Mouse (Mus musculus) intestine, embryonic 14.5 days (tissue): ENCODE results near the gene Sp4. TPM values are rescaled to one million over a fixed set of nuclear protein-coding genes. Genes with fewer than 3 reads are reported as not detected.

Experiments used
- ATAC-seq: fragments of 200-750 bp; cut with Nextera tagmentation; replicated peaks from 2 replicates; pipeline ENCODE4 v1.8.0; 2017; ENCODE audit warnings: low read depth, moderate number of reproducible peaks, moderate TSS enrichment, moderate library complexity; ENCODE audit not compliant: low FRiP score, low TSS enrichment
- DNase-seq: peaks from one replicate; pipeline ENCODE4 v3.0.0-alpha.2; 2018; ENCODE audit warnings: low spot score
- H3K27ac ChIP-seq: fragments of 300-500 bp; sonication (generic); 2 replicates; pipeline ENCODE4 v1.5.1; 2014; ENCODE audit warnings: low read depth, mild to moderate bottlenecking, control low read depth
- H3K27me3 ChIP-seq: fragments of 300-500 bp; sonication (generic); replicated peaks from 2 replicates; pipeline ENCODE4 v1.6.1; 2014; ENCODE audit warnings: low read length, control low read depth; ENCODE audit not compliant: control insufficient read depth, insufficient read depth
- H3K36me3 ChIP-seq: fragments of 300-500 bp; sonication (generic); 2 replicates; pipeline ENCODE4 v1.6.1; 2014; ENCODE audit warnings: low read length, control low read depth; ENCODE audit not compliant: control insufficient read depth, insufficient read depth
- H3K4me1 ChIP-seq: fragments of 300-500 bp; sonication (generic); replicated peaks from 2 replicates; pipeline ENCODE4 v1.6.1; 2014; ENCODE audit warnings: low read length, control low read depth, mixed read lengths; ENCODE audit not compliant: control insufficient read depth, insufficient read depth
- H3K4me2 ChIP-seq: fragments of 300-500 bp; sonication (generic); 2 replicates; pipeline ENCODE4 v1.6.1; 2014; ENCODE audit warnings: low read length
- H3K4me3 ChIP-seq: fragments of 300-500 bp; sonication (generic); 2 replicates; pipeline ENCODE4 v1.5.1; 2014; ENCODE audit warnings: low read depth, low read length, control low read depth, mixed read lengths
- H3K9ac ChIP-seq: fragments of 300-500 bp; sonication (generic); 2 replicates; pipeline ENCODE4 v1.6.1; 2014; ENCODE audit warnings: mild to moderate bottlenecking, low read length
- H3K9me3 ChIP-seq: fragments of 300-500 bp; sonication (generic); 2 replicates; pipeline ENCODE4 v1.6.1; 2016; ENCODE audit warnings: low read length, control low read depth; ENCODE audit not compliant: control insufficient read depth
- WGBS: fragments of 180-500 bp; shearing (Covaris S2); extraction: QIAGEN DNeasy Blood & Tissue Kit; methylation state at CpG from one replicate; pipeline ENCODE4 v1.1.7; 2014; 5-methylcytosine and 5-hydroxymethylcytosine counted together
- polyA plus RNA-seq: library from polyadenylated mRNA; unstranded; fragments of >200 nt; fragmentation: Nextera tagmentation; extraction: Ambion mirVana; gene quantifications from 2 replicates; pipeline ENCODE4 v1.2.1, GENCODE M21; 2014

The Sp4 gene
- polyA plus RNA-seq, 1 experiment from 2014 or later: 7.8 TPM

GRCm38 (mm10) chr12:118296236-118296635, 5.0 kb downstream of the Sp4 start:
- Histone ChIP-seq H3K4me3 (no peak overlapping the region), H3K36me3 (peaks cover 4% of the 10 kb centered on the region; the same call in 1 of the 2 replicates), H3K9me3 (no peaks in the 10 kb centered on the region), H3K27ac (no peak overlapping the region), H3K27me3 (no peaks in the 10 kb centered on the region), H3K9ac (no peak overlapping the region), H3K4me1 (peaks cover 17% of the 10 kb centered on the region), H3K4me2 (no peak overlapping the region)
- 91% methylated on average over 2 of the region's 2 CpGs for WGBS
- no peak for ATAC-seq
- DNase-seq: no peak

DNA sequence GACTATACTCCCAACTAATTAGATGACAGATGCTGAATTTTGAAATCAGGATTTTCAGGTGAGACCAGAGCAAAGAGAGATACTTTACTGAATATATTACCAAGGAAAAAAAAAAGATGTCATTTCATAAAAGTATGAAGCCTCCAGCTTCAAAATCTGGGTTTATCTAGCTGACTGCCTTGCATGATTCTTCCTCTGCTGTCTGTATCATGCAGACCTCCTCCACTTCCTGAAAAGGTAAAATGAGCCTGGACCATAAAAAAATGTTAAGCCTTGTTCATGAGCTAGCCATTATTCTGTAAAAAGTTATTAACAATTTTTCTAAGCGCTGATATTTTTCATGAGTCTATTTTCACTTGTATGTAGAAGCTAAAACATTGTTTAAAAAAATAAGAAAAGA, 5.4 kb downstream of the Sp4 start:
- Histone ChIP-seq H3K4me1 (peaks cover 17% of the 10 kb centered on the region), H3K36me3 (peaks cover 4% of the 10 kb centered on the region; the same call in 1 of the 2 replicates), H3K9ac (no peak overlapping the region), H3K9me3 (no peaks in the 10 kb centered on the region), H3K27me3 (no peaks in the 10 kb centered on the region), H3K27ac (no peak overlapping the region), H3K4me3 (no peak overlapping the region), H3K4me2 (no peak overlapping the region)
- no peak for DNase-seq
- 81% methylated on average over 1 of the region's 1 CpGs for WGBS
- ATAC-seq: no peak

GRCm38 (mm10) chr12:118288947-118289346, 12.3 kb downstream of the Sp4 start:
- no peaks in the 10 kb centered on the region for H3K36me3 ChIP-seq
- 80% methylated on average over 1 of the region's 1 CpGs for WGBS

GRCm38 (mm10) chr12:118285099-118285498, 16.1 kb downstream of the Sp4 start:
- H3K9me3 ChIP-seq: no peaks in the 10 kb centered on the region
- no peaks in the 10 kb centered on the region for H3K27me3 ChIP-seq
- H3K4me3 ChIP-seq: no peak overlapping the region
- peaks cover 4% of the 10 kb centered on the region; the same call in 1 of the 2 replicates for H3K4me1 ChIP-seq
- no peak overlapping the region for H3K27ac ChIP-seq
- no peak overlapping the region for H3K4me2 ChIP-seq
- DNase-seq: no peak
- H3K9ac ChIP-seq: no peak overlapping the region
- ATAC-seq: no peak
- H3K36me3 ChIP-seq: no peaks in the 10 kb centered on the region
- 55% methylated on average over 6 of the region's 6 CpGs for WGBS

More at GRCm38 (mm10) chr12:118288947-118289346, 12.3 kb downstream of the Sp4 start:
- DNase-seq: no peak
- Histone ChIP-seq H3K9me3 (no peaks in the 10 kb centered on the region), H3K27me3 (no peaks in the 10 kb centered on the region), H3K4me2 (no peak overlapping the region), H3K4me1 (peaks cover 4% of the 10 kb centered on the region; the same call in 1 of the 2 replicates), H3K27ac (no peak overlapping the region), H3K4me3 (no peak overlapping the region), H3K9ac (no peak overlapping the region)
- no peak; the same call in 1 of the 2 replicates for ATAC-seq

- no peak for ATAC-seq
- H3K9me3 ChIP-seq: no peaks in the 10 kb centered on the region
- WGBS: 57% methylated on average over 1 of the region's 1 CpGs
Measured at GRCm38 (mm10) chr12:118281961-118282360, 19.3 kb downstream of the Sp4 start.

DNA sequence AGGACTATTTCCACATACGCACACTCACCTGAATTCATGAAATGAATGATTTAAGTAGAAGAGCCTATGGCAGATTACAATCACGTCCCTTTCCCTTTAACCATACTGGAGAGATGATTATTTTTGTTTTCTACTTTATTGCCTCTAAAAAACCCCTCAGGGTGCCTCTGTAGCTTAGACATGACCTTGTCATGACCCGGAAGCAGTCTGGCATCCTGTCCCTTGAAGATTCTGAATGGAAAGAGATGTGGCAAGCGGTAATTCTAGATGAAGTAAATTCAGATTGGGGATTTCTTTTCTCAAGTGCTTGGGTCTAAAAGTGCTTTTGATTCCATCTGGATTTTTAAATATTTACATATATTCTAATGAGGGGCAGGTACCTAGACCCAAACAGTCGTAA, 24.9 kb downstream of the Sp4 start:
- H3K27me3 ChIP-seq: no peaks in the 10 kb centered on the region
- ATAC-seq (no peak), DNase-seq (no peak)
- no peaks in the 10 kb centered on the region for H3K9me3 ChIP-seq
- no peaks in the 10 kb centered on the region for H3K36me3 ChIP-seq
- H3K27ac ChIP-seq: no peak overlapping the region
- H3K4me2 ChIP-seq: no peak overlapping the region
- WGBS: 90% methylated on average over 5 of the region's 5 CpGs
- no peaks in the 10 kb centered on the region for H3K4me1 ChIP-seq
- H3K9ac ChIP-seq: no peak overlapping the region
- no peak overlapping the region for H3K4me3 ChIP-seq

More at GRCm38 (mm10) chr12:118281961-118282360, 19.3 kb downstream of the Sp4 start:
- peaks cover 4% of the 10 kb centered on the region; the same call in 1 of the 2 replicates for H3K4me1 ChIP-seq
- no peak overlapping the region for H3K4me3 ChIP-seq
- H3K27me3 ChIP-seq: no peaks in the 10 kb centered on the region
- no peaks in the 10 kb centered on the region for H3K36me3 ChIP-seq
- no peak for DNase-seq
- no peak overlapping the region for H3K9ac ChIP-seq
- H3K4me2 ChIP-seq: no peak overlapping the region
- no peak overlapping the region for H3K27ac ChIP-seq

- DNase-seq: no peak
Measured at GRCm38 (mm10) chr12:118264905-118265304, 36.3 kb downstream of the Sp4 start.

GRCm38 (mm10) chr12:118263878-118264277, 37.4 kb downstream of the Sp4 start:
- Histone ChIP-seq H3K9ac (no peak overlapping the region), H3K4me2 (no peak overlapping the region), H3K4me1 (no peaks in the 10 kb centered on the region), H3K27ac (no peak overlapping the region), H3K4me3 (no peak overlapping the region), H3K27me3 (no peaks in the 10 kb centered on the region), H3K36me3 (no peaks in the 10 kb centered on the region), H3K9me3 (no peaks in the 10 kb centered on the region)
- ATAC-seq: no peak
- DNase-seq: no peak
- 24% methylated on average over 1 of the region's 1 CpGs for WGBS

More at GRCm38 (mm10) chr12:118264905-118265304, 36.3 kb downstream of the Sp4 start:
- H3K9me3 ChIP-seq: no peaks in the 10 kb centered on the region
- H3K27me3 ChIP-seq: no peaks in the 10 kb centered on the region
- H3K4me2 ChIP-seq: no peak overlapping the region
- no peaks in the 10 kb centered on the region for H3K4me1 ChIP-seq
- no peak for ATAC-seq
- H3K36me3 ChIP-seq: no peaks in the 10 kb centered on the region
- H3K27ac ChIP-seq: no peak overlapping the region
- no peak overlapping the region for H3K4me3 ChIP-seq
- H3K9ac ChIP-seq: no peak overlapping the region

GRCm38 (mm10) chr12:118255292-118255782, 45.9 kb downstream of the Sp4 start:
- DNase-seq (no peak), ATAC-seq (no peak)

More at GRCm38 (mm10) chr12:118255292-118255782, 45.9 kb downstream of the Sp4 start:
- 59% methylated on average over 1 of the region's 1 CpGs for WGBS
- no peaks in the 10 kb centered on the region for H3K36me3 ChIP-seq
- no peaks in the 10 kb centered on the region for H3K4me1 ChIP-seq
- no peaks in the 10 kb centered on the region for H3K9me3 ChIP-seq
- H3K27me3 ChIP-seq: no peaks in the 10 kb centered on the region
- H3K4me2 ChIP-seq: no peak overlapping the region
- H3K27ac ChIP-seq: no peak overlapping the region
- H3K4me3 ChIP-seq: no peak overlapping the region
- H3K9ac ChIP-seq: no peak overlapping the region
